Mouse (Mus musculus) liver, embryonic 14.5 days (tissue): ENCODE measurements around the gene Gpr68. TPM values are rescaled to one million over a fixed set of nuclear protein-coding genes. Genes with fewer than 3 reads are reported as not detected.

Experiments used
- ATAC-seq: fragments of 200-750 bp; cut with Nextera tagmentation; 2 replicates; pipeline ENCODE4 v1.8.0; 2017; ENCODE audit warnings: moderate number of reproducible peaks, mild to moderate bottlenecking, moderate library complexity; ENCODE audit not compliant: insufficient read depth
- DNase-seq, 3 experiments: peaks; one replicate each; pipeline ENCODE4 v3.0.0-alpha.2; 2012 to 2013; ENCODE audit warnings: low read depth in 3 of 3, low spot score in 3 of 3
- H3K27ac ChIP-seq: fragments of 300-500 bp; sonication (generic); 2 replicates; pipeline ENCODE4 v1.5.1; 2014; ENCODE audit warnings: moderate library complexity, mild to moderate bottlenecking, control low read depth, inconsistent platforms
- H3K27me3 ChIP-seq: fragments of 300-500 bp; sonication (generic); 2 replicates; pipeline ENCODE4 v1.6.1; 2014; ENCODE audit warnings: mild to moderate bottlenecking, low read length, moderate library complexity; ENCODE audit not compliant: control insufficient read depth, insufficient read depth
- H3K36me3 ChIP-seq: fragments of 300-500 bp; sonication (generic); replicated peaks from 2 replicates; pipeline ENCODE4 v1.6.1; 2014; ENCODE audit warnings: low read depth; ENCODE audit not compliant: control insufficient read depth, insufficient read depth
- H3K4me1 ChIP-seq, 2 experiments: fragments of 200-500 bp in 1 of 2; fragments of 300-500 bp in 1 of 2; sonication (generic) in 1 of 2; replicated peaks; 2 replicates each; pipeline ENCODE4 v1.6.1; 2012 to 2014; ENCODE audit warnings: antibody characterized with exemption in 1 of 2, inconsistent platforms in 1 of 2, low read length in 1 of 2; ENCODE audit not compliant: control insufficient read depth in 2 of 2, insufficient read depth in 2 of 2
- H3K4me2 ChIP-seq: fragments of 300-500 bp; sonication (generic); 2 replicates; pipeline ENCODE4 v1.6.1; 2014; ENCODE audit warnings: low read depth, mild to moderate bottlenecking, control low read depth, moderate library complexity
- H3K4me3 ChIP-seq, 2 experiments: fragments of 200-500 bp in 1 of 2; fragments of 300-500 bp in 1 of 2; sonication (generic) in 1 of 2; 2 replicates each; pipeline ENCODE4 v1.5.1; 2012 to 2014; ENCODE audit warnings: low read depth in 2 of 2, low read length in 2 of 2, mild to moderate bottlenecking in 2 of 2, control low read depth in 1 of 2, inconsistent platforms in 1 of 2, moderate library complexity in 1 of 2; ENCODE audit not compliant: insufficient read depth in 1 of 2
- H3K9ac ChIP-seq: fragments of 300-500 bp; sonication (generic); replicated peaks from 2 replicates; pipeline ENCODE4 v1.6.1; 2014; ENCODE audit warnings: mild to moderate bottlenecking, control low read depth, moderate library complexity
- H3K9me3 ChIP-seq: fragments of 300-500 bp; sonication (generic); 2 replicates; pipeline ENCODE4 v1.6.1; 2016; ENCODE audit warnings: low read length, mixed read lengths; ENCODE audit not compliant: control insufficient read depth
- CTCF ChIP-seq: IDR thresholded peaks from 2 replicates; pipeline ENCODE4 v1.5.1; 2016; ENCODE audit warnings: antibody characterized with exemption, low read depth, control low read depth
- EP300 ChIP-seq: IDR thresholded peaks from 2 replicates; pipeline ENCODE4 v1.6.1; 2016; ENCODE audit warnings: antibody characterized with exemption, low read depth
- WGBS: fragments of 180-500 bp; shearing (Covaris S2); extraction: QIAGEN DNeasy Blood & Tissue Kit; methylation state at CpG from one replicate; pipeline ENCODE4 v1.1.7; 2014; ENCODE audit not compliant: insufficient replicate concordance; 5-methylcytosine and 5-hydroxymethylcytosine counted together
- polyA plus RNA-seq, 2 experiments: library from polyadenylated mRNA; depleted of rRNA in 1 of 2; stranded (reverse) in 1 of 2; unstranded in 1 of 2; fragments of >200 nt; fragmentation: Nextera tagmentation in 1 of 2; extraction: Ambion mirVana in 1 of 2; gene quantifications; 2 replicates each; pipeline versions ENCODE4 v1.2.1 to v1.2.3; 2012 to 2014

Gene Gpr68
- polyA plus RNA-seq, 2 experiments, result 0.04 TPM; not detected in 1

GRCm38 (mm10) chr12:100944921-100945336 is 36.9 kb upstream of the Gpr68 start:
- Histone ChIP-seq H3K9ac (no peak overlapping the region), H3K9me3 (no peaks in the 10 kb centered on the region), H3K27me3 (no peaks in the 10 kb centered on the region), H3K4me2 (no peak overlapping the region), H3K36me3 (peaks cover 35% of the 10 kb centered on the region), H3K27ac (no peak overlapping the region), H3K4me1 (no peaks in the 10 kb centered on the region), H3K4me3 (no peak overlapping the region)
- WGBS, result 87% methylated on average over 21 of the region's 21 CpGs
- no peak for TF ChIP-seq CTCF
- no peak for TF ChIP-seq EP300
- ATAC-seq, result no peak
- DNase-seq, result no peak

GRCm38 (mm10) chr12:100943146-100943545 is 35.1 kb upstream of the Gpr68 start:
- peaks cover 47% of the 10 kb centered on the region for H3K36me3 ChIP-seq
- WGBS, result 84% methylated on average over 4 of the region's 4 CpGs

GRCm38 (mm10) chr12:100941361-100941760 is 33.4 kb upstream of the Gpr68 start:
- TF ChIP-seq CTCF, result no peak
- no peak for TF ChIP-seq EP300
- Histone ChIP-seq H3K9ac (no peak overlapping the region), H3K27me3 (no peaks in the 10 kb centered on the region), H3K4me2 (no peak overlapping the region), H3K27ac (no peak overlapping the region), H3K9me3 (no peaks in the 10 kb centered on the region), H3K36me3 (peaks cover 47% of the 10 kb centered on the region), H3K4me1 (no peaks in the 10 kb centered on the region), H3K4me3 (no peak overlapping the region)
- no peak for ATAC-seq
- DNase-seq, result no peak
- WGBS, result 66% methylated on average over 3 of the region's 3 CpGs

More at GRCm38 (mm10) chr12:100943146-100943545, 35.1 kb upstream of the Gpr68 start:
- ATAC-seq, result no peak
- Histone ChIP-seq H3K4me1 (no peaks in the 10 kb centered on the region), H3K27me3 (no peaks in the 10 kb centered on the region), H3K4me3 (no peak overlapping the region), H3K4me2 (no peak overlapping the region), H3K27ac (no peak overlapping the region), H3K9ac (no peak overlapping the region), H3K9me3 (no peaks in the 10 kb centered on the region)
- DNase-seq, result no peak
- no peak for TF ChIP-seq CTCF

- no peak overlapping the region for H3K27ac ChIP-seq
- peaks cover 39% of the 10 kb centered on the region for H3K36me3 ChIP-seq
- H3K9me3 ChIP-seq, result no peaks in the 10 kb centered on the region
- DNase-seq, result no peak
- WGBS, result 76% methylated on average over 21 of the region's 21 CpGs
- TF ChIP-seq EP300, result no peak
- no peak overlapping the region for H3K9ac ChIP-seq
- no peak overlapping the region for H3K4me3 ChIP-seq
- no peaks in the 10 kb centered on the region for H3K27me3 ChIP-seq
- H3K4me2 ChIP-seq, result no peak overlapping the region
- no peaks in the 10 kb centered on the region for H3K4me1 ChIP-seq
- ATAC-seq, result no peak
Measured at GRCm38 (mm10) chr12:100937441-100938360, 29.7 kb upstream of the Gpr68 start.

GRCm38 (mm10) chr12:100936737-100937136 is 28.7 kb upstream of the Gpr68 start:
- no peaks in the 10 kb centered on the region for H3K9me3 ChIP-seq
- H3K27me3 ChIP-seq, result no peaks in the 10 kb centered on the region
- H3K4me3 ChIP-seq, result no peak overlapping the region
- TF ChIP-seq CTCF (no peak), EP300 (no peak)
- peaks cover 39% of the 10 kb centered on the region for H3K36me3 ChIP-seq
- no peaks in the 10 kb centered on the region for H3K4me1 ChIP-seq
- H3K4me2 ChIP-seq, result no peak overlapping the region
- ATAC-seq, result peak; percentile 7; the same call in 1 of the 2 replicates
- H3K27ac ChIP-seq, result no peak overlapping the region
- 84% methylated on average over 4 of the region's 4 CpGs for WGBS
- DNase-seq, result no peak
- no peak overlapping the region for H3K9ac ChIP-seq
